Mouse (Mus musculus): ENCODE measurements around the gene P2rx1. TPM values are rescaled to one million over a fixed set of nuclear protein-coding genes. Genes with fewer than 3 reads are reported as not detected.
A peak's percentile ranks its signal among the peaks of the same experiment; 100 is the strongest.

P2rx1 gene
- 1 to 10 TPM in 1 of 2 experiments, under 1 TPM in 1; 0.85 to 1.2 TPM for total RNA-seq (2021)
- long read RNA-seq, experiment 1, partial matches to known transcripts, result 0 of 1 reads
- long read RNA-seq, experiment 1, other reads (novel, unspliced or antisense), result 1 of 1 reads
- long read RNA-seq, experiment 2, partial matches to known transcripts, result 0 of 1 reads
- long read RNA-seq, experiment 2, other reads (novel, unspliced or antisense), result 0 of 1 reads

DNA sequence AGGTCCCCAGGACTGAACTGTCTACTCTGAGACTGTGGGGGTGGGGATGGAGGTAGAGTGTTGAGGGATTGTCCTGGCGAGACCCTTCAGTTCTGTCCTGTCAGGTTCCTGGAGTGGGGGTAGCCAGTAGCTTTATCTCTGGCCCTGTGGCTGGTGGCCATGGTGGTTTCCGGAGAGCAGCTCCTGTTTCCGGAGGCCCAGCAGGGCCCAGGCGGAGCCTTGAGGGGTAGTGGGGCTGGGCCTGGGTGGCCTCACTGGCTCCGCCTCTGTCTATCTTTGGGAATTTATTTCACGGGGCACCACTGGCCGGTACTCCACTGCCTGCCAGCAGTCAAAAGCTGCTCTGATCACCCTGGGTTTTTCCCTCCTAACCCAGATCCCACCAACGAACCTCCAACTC lies at the start of gene P2rx1:
Gene P2rx1, plus strand, starts transcription at position 333 of the 400 bp plus-strand sequence.
- DNase-seq, result peak; percentile 25

DNA sequence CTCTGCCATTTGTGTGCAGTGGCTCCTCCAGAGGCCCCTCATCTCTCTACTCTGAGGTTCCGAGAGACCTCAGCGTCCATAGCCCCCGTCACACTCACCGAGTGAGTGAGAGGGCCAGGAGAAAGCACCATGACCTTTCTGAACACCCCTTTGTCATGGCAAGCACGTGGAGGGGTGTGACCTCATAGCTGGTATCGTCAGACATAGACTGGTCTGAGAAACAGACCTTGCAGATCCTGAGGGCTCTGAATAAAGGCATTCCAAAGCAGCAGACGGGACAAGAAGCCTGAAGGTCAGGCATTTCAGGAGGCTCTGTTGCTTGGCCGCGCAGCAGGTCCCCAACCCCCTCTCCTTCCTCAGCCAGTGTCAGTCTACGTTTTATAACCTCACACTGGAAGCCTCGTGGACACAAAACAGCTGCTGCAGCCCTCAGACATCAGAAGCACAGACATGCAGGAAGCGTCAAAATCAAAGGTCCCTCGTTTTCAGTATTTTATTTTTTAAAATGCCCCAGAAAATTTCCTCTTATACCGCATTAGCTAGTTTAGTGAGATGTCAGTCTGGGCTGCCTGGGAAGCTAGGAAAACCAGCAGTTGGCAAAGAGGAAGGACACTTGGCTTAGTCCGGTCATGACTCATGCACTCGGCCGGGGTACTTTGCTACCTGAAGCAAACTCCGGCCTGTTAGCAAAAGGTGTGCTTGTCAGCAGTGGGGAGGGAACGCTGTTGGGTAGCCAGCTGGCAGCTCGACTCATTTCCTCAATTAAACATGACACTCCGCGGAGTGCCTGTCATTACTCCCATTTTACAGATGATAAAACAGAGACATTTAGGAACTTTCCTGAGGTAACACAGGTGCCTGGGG lies 47.5 kb upstream of the P2rx1 start:
- DNase-seq, result no peak

DNA sequence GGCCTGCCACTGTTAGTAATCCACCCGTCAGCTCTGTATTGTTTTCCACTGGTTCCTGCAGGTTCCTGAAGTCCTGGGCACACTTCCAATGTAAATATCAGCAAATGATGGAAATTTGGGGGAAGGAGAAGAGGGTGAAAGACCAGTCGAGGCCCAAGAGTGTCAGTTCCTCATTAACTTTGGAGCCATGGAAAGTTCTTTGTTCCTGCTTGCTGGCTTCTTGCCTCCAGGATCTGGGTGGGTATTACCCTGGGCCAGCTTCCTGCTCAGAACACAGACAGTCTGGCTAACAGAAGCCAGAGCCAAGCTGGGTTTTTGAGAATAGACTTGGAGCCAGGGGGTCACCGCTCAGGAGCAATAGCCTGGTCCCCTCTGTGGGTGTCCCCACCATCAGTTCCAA lies 46.7 kb upstream of the P2rx1 start:
- DNase-seq, result no peak

DNA sequence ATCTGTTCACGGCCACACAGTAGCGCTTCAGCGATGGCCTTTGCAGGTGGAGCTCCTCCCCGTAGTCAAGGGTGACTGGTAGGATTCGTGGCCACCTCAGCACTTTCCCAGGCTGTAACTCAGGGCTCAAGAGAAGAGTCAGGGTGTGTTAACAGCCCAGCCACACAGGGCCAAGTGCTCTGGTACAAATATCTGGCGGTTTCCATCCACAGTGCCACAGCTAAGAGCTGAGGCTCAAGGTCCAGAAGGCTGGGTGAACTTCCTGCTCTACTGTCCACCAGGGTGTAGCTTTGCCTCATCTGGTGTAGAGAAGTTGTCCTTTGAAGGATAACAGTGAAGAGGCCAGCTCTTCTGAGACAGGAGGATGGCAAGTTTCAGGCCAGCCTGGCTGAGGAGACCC lies 46.2 kb upstream of the P2rx1 start:
- no peak for DNase-seq

DNA sequence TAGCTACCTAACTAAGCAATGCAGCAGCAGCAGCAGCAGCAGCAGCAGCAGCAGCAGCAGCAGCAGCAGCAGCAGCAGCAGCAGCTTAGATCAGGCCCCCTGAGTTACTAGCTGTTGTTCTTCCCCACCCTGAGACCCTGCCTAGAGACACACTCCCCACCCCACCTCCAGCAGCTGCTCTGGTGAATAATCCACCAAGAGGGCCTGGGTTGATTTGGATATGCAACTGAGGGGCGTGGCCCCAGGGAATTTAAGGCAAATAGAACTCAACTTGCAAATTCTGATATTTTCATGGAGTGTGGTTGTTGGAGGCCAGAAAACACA lies 45.8 kb upstream of the P2rx1 start:
- DNase-seq, result no peak

DNA sequence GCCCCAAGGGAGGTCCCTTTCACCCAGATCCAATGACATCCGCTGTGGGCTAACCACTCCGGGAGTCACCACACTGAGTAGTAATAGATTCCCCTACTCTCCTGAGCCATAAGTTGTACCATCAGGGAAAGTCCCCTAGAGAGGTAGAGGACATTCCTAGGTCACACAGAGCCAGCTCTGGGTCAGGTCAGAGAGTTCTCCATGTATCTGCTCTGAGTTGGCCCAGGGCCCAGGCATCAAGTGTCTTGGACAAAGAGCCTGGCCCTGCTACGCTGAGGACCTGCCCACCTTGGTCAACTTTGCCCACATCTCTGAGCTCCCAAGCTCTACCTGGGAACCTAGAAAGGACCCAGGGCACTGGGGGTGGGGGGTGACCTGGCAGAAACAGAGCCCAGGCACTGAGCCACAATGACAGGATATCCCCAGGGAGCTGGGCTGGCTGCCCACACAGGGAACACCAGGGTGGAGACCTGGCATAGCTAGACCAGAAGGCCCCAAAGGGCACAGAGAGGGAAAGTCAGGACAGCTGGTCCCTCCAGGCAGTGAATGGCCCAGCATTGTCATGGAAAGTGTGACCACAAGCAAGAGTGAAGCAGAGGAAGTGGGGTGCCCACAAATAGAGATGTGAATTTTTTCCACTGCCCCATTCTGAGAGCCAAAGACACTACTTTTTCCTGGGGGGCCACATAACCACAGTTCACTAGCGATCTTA lies 45.3 kb upstream of the P2rx1 start:
- DNase-seq, result peak; percentile 46

DNA sequence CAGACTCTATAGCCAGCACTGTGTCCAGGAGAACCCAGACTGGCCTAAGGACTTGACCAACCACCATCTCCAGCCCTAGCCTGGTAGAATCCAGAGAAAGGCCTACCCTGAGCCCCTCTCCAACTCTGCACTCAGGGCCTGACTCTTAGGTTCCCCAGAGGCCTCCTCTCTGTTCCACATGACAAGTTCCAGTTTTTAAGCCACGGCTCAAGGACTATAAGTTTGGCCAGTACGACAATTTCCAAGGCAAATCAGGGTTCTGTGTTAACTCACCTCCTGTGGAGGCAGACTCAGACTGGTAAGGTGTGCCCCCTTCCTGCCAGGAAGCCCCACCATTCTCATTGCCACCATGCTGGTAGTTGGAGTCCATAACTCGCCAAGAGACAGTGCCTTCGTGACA lies 44.7 kb upstream of the P2rx1 start:
- DNase-seq, result no peak

DNA sequence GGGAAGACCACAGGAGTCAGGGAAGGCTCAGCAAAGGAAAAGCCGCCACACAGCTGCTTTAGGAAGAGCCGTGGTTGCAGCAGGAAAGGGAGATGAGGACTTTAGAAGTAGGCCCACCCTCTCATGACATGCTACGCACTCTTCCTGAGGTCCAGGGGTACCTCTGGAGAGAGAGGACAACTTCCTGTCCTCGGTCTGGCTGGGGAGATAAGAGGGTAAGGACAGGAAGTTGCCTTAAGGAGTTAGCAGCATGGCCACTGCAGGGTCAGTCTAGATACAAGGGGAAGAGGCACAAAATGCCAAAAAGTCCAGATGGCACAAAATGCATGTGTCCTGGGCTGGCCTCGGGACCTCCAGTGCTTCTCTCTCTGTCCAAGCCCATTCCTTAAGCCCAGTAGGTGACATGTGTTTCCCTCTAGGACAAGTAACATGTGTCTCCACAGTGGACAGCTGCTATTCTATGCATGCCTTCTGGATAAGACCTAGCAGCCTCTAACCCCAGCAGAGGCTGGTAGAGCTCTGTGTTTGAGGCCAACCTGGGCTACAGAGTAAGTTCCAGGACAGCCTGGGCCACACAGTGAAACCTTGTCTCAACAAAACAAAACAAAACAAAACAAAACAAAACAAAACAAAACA lies 43.4 kb upstream of the P2rx1 start:
- DNase-seq, result no peak

DNA sequence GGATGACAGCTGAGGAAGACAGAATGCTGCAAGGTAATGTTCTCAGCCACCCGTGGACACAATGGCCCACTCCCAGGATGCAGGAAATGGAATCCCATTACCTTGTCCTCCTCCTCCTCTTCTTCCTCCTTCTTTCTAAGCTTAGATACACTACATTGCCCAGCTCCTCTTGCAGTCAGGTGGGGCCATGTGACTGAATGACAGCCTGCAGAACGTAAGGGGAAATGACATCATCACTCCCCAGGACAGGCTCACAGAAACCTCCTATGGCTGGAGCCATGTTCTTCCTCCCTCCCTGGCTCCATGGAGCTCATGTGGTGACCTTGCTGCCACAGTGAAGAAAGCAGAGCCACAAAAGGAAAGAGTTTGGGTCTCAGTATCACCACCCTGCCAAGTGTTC lies 41.6 kb upstream of the P2rx1 start:
- no peak for DNase-seq

DNA sequence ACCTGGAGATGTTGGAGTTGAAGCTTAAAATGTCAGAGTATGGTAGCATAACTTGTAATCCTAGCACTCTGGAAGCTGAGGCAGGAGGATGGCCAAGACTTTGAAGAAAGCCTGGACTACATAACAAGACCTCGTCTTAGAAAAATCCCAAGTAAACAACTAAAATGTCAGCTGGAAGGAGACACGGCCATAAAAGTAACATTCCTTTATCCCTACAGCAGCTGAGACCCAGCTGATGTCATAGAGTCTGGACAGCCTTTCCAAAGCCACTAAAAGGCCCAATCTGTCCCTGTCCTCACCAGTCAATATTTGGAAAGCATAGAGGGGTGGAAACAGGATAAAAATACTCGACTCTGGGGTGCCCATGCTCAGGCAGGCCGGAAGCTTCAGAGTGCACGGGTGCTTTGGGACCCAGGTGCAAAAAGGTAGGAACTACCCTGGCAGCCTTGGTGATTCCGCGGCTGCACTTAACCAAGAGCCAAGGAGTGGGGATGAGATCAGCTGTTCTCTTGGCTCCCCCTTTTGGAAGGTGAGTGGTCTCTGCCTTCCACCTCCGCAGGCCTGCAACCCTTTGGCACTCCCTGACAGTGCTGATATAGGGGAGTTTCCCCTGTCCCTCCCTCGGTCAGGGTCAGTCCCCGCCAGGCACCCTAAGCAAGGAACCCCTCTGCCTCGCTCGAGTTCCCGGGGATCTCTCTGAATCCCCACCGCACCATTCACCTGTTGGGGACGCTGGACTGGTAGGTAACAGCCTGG lies 38.8 kb upstream of the P2rx1 start:
- no peak for DNase-seq

DNA sequence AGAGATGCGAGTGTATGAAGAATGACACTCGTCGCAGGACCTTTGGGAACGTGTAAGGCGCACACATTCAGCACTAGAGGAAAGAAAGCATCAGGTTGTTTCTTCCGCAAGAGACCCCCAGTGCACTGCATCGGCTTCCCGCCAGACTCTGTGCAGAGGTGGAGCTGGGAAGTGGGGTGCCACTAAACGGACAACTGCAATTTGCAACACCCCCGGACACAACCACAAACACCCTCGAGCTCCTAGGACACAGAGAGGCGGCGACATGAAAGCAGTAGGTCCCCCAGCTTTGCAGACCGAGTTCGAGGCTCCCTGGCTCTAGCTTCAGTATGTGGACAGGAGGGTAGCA lies 38.2 kb upstream of the P2rx1 start:
- DNase-seq, result no peak

DNA sequence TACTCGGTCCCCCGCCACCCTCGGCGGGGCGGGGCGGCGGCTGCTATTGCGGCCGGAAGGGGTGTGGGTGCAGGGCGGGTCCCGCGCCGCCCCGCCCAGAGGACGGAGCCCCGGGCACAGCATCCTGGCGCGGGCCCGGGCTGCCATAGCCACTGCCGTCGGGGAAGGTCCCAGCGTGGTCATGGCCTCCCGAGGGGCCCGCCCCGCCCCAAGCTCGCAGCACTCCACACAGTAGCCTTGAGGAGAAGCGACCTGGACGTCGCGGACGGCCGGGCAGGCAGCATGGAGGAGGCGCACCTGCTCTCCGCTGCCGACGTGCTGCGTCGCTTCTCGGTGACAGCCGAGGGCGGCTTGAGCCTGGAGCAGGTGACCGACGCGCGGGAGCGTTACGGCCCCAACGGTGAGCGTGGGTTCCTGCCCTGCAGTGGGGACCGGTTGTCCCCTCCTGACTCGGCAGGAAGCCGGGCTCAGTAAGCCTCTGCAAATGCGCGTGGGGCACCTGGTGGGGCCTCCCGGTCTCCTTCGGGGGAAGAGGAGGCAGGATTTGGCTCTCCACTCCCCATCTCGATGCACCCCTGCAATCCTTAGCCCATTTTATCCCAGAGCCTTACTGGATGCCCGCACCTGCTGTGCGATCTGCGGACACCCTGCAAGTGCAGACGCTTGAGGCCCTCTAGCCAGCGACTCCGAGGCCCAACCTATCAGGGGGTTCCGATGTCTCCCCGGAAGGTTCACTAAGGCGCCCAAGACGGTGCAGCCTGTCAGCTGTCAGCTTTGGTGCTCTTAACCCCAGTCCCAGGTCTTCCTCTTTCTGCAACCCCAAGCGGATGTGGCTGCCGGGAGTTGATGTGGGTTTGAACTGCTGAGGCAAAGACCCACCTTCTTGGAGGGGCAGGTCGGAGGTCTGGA lies 37.6 kb upstream of the P2rx1 start, which contains the start of gene Atp2a3:
Gene Atp2a3, plus strand, starts transcription at position 98 of the 909 bp plus-strand sequence.
- peak; percentile 38 for DNase-seq

DNA sequence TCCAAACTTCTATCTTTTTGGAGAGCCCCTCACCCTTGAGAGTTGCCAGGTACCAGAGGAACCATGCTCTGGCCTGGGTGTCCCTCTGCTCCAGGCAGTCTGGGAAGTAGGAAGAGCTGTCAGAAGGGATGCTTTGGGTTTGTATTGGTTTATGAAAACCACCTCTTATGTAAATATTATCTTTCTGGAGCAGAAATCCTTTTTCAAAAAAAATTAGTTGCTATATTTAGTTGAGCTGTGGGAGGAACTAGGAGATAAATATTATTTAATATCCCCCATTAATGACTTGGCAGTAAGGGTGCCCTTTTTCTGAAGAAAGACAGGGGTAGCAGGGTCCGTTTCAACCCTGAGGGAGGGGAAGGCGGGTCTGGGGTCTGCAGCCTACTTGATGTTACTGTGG lies 36.5 kb upstream of the P2rx1 start:
- no peak for DNase-seq

DNA sequence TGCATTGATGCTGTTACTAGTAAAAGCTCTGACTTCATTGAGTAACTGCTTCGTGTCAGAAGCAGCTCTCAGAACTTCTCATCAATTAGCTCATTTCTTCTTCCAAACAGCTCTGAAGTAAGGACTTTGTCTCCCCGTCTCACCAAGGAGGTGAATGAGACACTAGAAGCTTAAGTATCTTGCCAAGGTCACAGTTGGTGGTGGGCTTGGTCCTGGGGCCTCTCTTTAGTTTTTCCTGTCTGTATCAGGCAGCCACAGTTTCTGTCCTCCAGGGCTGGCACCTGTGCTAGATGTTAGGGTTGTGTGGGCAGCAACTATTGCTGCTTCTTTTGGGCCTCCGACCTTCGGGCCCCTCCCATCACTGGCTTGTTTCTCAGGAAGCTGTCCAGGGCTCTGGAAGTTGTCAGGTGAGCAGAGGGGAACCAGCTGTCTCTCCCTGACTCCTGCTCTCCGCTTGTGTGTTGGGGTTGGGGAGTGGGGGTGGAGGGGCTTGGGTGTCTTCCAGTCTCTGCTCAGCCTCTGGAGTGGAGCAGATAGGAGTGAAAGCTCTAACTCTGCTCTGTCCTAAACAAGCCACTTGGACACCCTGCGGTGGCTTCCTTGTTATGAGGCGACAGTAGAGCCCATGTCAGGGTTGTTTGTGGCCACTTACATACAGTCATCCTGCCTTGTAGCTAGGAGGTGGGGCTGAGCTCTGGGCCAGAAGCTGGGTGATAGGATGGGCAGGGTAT lies 35.7 kb upstream of the P2rx1 start:
- no peak for DNase-seq

DNA sequence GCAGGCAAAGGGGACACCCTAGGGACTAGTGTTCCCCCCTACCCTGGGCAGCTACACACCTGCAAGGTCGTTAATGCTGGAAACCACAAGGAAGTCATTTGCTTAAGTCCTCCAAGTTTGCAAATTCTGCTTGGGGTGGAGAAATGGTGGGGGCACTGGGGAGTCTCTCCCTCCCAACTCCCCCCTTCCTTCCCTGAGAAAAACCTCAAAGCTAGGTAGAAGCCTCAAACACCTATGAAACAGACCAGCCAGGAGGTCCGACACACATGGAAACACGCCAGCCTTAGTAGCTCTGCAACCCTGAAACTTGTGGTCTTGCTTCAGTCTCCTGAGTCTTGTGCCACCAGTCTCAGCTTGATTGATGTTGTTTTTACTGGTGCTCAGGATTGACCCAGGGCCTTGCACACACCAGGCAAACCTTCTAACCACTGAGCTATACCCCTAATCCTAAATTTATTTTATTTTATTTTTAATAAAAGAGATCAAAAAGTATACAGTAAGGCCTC lies 35.1 kb upstream of the P2rx1 start:
- no peak for DNase-seq

DNA sequence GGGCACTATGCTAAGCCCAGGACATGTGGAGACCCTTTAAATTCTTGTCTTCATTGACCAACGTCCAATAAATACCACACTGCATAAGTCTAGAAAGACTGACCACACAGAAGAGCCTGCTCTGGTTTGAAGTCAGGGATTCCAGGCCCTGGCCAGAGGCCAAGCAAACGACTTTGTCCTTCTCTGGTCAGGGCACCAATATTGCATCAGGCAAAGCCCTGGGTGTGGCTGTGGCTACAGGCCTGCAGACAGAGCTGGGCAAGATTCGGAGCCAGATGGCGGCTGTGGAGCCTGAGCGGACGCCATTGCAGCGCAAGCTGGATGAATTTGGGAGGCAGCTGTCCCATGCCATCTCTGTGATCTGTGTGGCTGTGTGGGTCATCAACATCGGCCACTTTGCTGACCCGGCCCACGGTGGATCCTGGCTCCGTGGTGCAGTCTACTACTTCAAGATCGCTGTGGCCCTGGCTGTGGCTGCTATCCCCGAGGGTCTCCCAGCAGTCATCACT lies 23.9 kb upstream of the P2rx1 start:
- DNase-seq, result no peak

DNA sequence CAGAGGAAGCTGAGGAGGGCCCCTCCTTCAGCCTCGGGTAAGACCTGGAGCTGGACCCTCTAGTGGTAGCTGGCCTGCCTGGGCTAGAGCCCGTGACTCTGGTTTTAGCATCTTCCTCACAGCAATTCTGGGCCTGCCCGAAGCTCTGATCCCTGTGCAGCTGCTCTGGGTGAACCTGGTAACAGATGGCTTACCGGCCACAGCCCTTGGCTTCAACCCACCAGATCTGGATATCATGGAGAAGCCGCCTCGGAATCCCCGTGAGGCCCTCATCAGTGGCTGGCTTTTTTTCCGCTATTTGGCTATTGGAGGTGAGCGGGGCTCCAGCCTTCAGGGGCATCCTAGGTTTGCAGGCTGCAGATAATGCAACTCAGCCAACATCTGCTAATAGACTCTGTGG lies 16.4 kb upstream of the P2rx1 start:
- no peak for DNase-seq

DNA sequence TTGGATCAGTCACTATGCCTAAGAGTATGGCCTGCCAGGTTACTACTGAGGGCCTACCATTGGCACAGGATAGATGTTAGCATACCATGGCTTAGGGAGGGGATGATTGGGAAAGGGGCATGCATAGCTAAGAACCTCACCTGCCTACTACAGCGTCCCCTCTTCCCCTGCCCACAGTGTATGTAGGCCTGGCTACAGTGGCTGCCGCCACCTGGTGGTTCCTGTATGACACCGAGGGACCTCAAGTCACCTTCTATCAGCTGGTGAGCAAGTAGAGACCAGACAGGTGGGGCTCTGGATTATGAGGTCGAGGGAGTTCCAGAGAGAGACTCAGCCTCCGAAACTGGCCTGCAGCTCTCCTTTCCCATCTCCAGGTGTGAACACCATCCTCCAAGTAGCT lies 15.6 kb upstream of the P2rx1 start:
- DNase-seq, result no peak

DNA sequence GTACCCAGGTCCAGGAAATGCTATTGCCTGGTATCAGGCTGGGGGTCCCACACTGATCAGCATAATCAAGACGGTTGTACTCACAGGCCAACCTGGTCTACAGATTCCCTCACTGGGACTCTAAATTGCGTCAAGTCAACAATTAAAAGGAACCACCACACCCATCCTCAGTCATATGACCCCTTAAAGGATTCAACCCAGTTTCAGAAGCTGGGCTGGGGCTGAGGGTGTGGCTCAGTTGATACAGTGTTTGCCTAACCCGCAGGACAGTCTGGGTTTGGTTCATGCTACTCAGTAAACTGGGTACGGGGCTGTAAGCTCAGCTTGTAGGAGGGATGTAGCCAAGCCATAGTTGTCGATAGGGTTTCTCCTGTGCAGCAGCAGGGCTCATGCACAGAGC lies 12.2 kb upstream of the P2rx1 start:
- no peak for DNase-seq

DNA sequence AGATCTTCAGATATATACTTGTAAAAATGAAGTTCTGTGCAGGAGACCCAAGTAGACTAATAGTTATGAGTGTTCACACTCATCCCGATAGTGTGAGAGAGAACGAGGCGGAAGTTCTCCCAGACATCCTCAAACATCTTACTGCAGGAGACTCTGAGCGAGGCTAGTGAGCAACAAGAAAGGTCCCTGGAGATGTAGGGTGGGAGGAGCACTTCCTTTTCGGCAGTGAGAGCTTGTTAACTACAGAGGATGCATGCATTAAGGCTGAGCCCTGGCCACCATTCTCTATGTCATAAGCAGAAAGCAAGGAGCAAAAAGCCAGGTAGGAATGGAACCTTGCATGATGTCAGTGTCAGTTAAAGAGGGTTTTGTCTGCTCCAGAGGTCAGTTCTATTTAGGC lies 11.7 kb upstream of the P2rx1 start:
- DNase-seq, result no peak

All from gastrocnemius, postnatal 10 days (tissue).